Mouse (Mus musculus) liver, embryonic 16.5 days (tissue): ENCODE data around the gene Stard3. TPM values are rescaled to one million over a fixed set of nuclear protein-coding genes. Genes with fewer than 3 reads are reported as not detected.

ENCODE experiments used
- ATAC-seq: fragments of 200-750 bp; cut with Nextera tagmentation; 2 replicates; pipeline ENCODE4 v1.8.0; 2017; ENCODE audit warnings: low read depth, mild to moderate bottlenecking, moderate number of reproducible peaks, moderate library complexity
- H3K27ac ChIP-seq: fragments of 300-500 bp; sonication (generic); 2 replicates; pipeline ENCODE4 v1.5.1; 2014; ENCODE audit warnings: mild to moderate bottlenecking, low read length
- H3K27me3 ChIP-seq: fragments of 300-500 bp; sonication (generic); 2 replicates; pipeline ENCODE4 v1.6.1; 2014; ENCODE audit warnings: low read depth, low read length, mixed read lengths; ENCODE audit not compliant: control insufficient read depth, insufficient read depth
- H3K36me3 ChIP-seq: fragments of 300-500 bp; sonication (generic); 2 replicates; pipeline ENCODE4 v1.6.1; 2014; ENCODE audit warnings: mild to moderate bottlenecking; ENCODE audit not compliant: control insufficient read depth, insufficient read depth
- H3K4me1 ChIP-seq: fragments of 300-500 bp; sonication (generic); 2 replicates; pipeline ENCODE4 v1.6.1; 2014; ENCODE audit warnings: low read depth, low read length, mixed read lengths; ENCODE audit not compliant: control insufficient read depth
- H3K4me2 ChIP-seq: fragments of 300-500 bp; sonication (generic); 2 replicates; pipeline ENCODE4 v1.6.1; 2014; ENCODE audit warnings: low read depth, low read length, mixed read lengths
- H3K4me3 ChIP-seq: fragments of 300-500 bp; sonication (generic); 2 replicates; pipeline ENCODE4 v1.5.1; 2014; ENCODE audit warnings: low read depth, mild to moderate bottlenecking, low read length
- H3K9ac ChIP-seq: fragments of 300-500 bp; sonication (generic); 2 replicates; pipeline ENCODE4 v1.6.1; 2014; ENCODE audit warnings: low read depth, low read length
- H3K9me3 ChIP-seq: fragments of 300-500 bp; sonication (generic); replicated peaks from 2 replicates; pipeline ENCODE4 v1.6.1; 2016; ENCODE audit warnings: low read length; ENCODE audit not compliant: control insufficient read depth
- WGBS: fragments of 180-500 bp; shearing (Covaris S2); extraction: QIAGEN DNeasy Blood & Tissue Kit; methylation state at CpG from one replicate; pipeline ENCODE4 v1.1.7; 2014; ENCODE audit not compliant: insufficient replicate concordance; 5-methylcytosine and 5-hydroxymethylcytosine counted together
- polyA plus RNA-seq: library from polyadenylated mRNA; unstranded; fragments of >200 nt; fragmentation: Nextera tagmentation; extraction: Ambion mirVana; gene quantifications from 2 replicates; pipeline ENCODE4 v1.2.1, GENCODE M21; 2015

Stard3 gene
- polyA plus RNA-seq, 1 experiment from 2014 or later = 17.3 TPM

DNA sequence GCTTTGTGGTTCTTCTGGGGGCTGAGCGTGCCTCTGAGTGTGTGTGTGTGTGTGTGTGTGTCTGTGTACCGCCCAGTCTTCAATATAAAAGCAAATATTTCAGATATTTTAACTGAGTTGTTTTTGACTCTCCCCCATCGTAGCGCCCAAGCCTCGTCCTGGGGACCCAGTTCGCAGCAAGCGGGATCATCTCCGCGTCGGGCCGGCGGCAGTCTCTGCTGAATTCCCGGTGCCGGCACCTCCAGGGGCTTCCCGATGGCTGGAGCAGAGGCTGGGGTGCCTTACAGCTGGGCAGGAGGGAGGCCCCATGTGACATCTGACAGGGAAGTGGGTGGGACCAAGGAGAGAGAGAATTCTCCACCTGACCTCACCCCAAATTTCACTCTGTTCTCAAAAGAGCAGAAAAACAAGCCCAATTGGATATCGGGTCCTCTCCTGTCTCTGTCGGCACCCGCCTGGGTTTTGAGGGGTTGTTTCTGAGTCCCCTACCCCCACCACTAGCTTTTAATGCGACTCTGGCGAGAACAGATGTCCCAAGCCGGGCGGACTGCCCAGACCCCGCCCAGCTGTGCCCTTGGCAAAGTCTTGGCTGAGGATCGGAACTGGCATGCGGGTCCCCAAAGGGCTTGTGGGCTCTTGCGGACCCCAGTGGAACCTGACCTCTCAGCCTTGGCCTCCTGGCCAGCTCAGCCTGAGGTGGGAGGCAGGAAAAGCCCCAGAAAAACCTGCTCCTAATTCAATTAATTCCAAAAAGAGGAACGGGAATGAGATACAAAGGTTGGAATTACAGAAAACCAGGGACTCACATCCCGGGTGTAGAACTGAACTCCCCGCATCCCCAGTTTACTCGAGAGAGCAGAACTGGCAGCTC is 37.1 kb upstream of the Stard3 start:
- no peaks in the 10 kb centered on the region for H3K4me1 ChIP-seq
- no peak overlapping the region for H3K4me2 ChIP-seq
- no peak overlapping the region for H3K9ac ChIP-seq
- ATAC-seq = no peak
- H3K9me3 ChIP-seq = no peaks in the 10 kb centered on the region
- no peak overlapping the region for H3K4me3 ChIP-seq
- WGBS = 4% methylated on average over 30 of the region's 30 CpGs
- no peaks in the 10 kb centered on the region for H3K36me3 ChIP-seq
- peaks cover 98% of the 10 kb centered on the region for H3K27me3 ChIP-seq
- no peak overlapping the region for H3K27ac ChIP-seq

GRCm38 (mm10) chr11:98321677-98322003 is 36.5 kb upstream of the Stard3 start:
- Histone ChIP-seq H3K4me1 (no peaks in the 10 kb centered on the region), H3K27ac (no peak overlapping the region), H3K9ac (no peak overlapping the region), H3K4me2 (no peak overlapping the region), H3K27me3 (peaks cover 98% of the 10 kb centered on the region), H3K36me3 (no peaks in the 10 kb centered on the region), H3K4me3 (no peak overlapping the region), H3K9me3 (no peaks in the 10 kb centered on the region)
- WGBS = 8% methylated on average over 5 of the region's 5 CpGs
- no peak for ATAC-seq

GRCm38 (mm10) chr11:98322159-98322558 is 36.0 kb upstream of the Stard3 start:
- 3% methylated on average over 1 of the region's 1 CpGs for WGBS
- H3K36me3 ChIP-seq = no peaks in the 10 kb centered on the region
- H3K4me2 ChIP-seq = no peak overlapping the region
- no peak overlapping the region for H3K4me3 ChIP-seq
- H3K9ac ChIP-seq = no peak overlapping the region
- H3K27me3 ChIP-seq = peaks cover 98% of the 10 kb centered on the region
- no peaks in the 10 kb centered on the region for H3K4me1 ChIP-seq
- no peaks in the 10 kb centered on the region for H3K9me3 ChIP-seq
- no peak overlapping the region for H3K27ac ChIP-seq
- no peak for ATAC-seq

- ATAC-seq = no peak
- no peak overlapping the region for H3K4me3 ChIP-seq
- WGBS = 4% methylated on average over 10 of the region's 10 CpGs
- H3K27ac ChIP-seq = no peak overlapping the region
- peaks cover 100% of the 10 kb centered on the region for H3K27me3 ChIP-seq
- H3K9me3 ChIP-seq = no peaks in the 10 kb centered on the region
- no peaks in the 10 kb centered on the region for H3K4me1 ChIP-seq
- no peak overlapping the region for H3K4me2 ChIP-seq
- no peaks in the 10 kb centered on the region for H3K36me3 ChIP-seq
- no peak overlapping the region for H3K9ac ChIP-seq
Measured at GRCm38 (mm10) chr11:98323136-98323866, 34.9 kb upstream of the Stard3 start.

- no peaks in the 10 kb centered on the region for H3K36me3 ChIP-seq
- no peak overlapping the region for H3K9ac ChIP-seq
- 2% methylated on average over 9 of the region's 9 CpGs for WGBS
- H3K4me1 ChIP-seq = no peaks in the 10 kb centered on the region
- peaks cover 100% of the 10 kb centered on the region for H3K27me3 ChIP-seq
- no peak overlapping the region for H3K27ac ChIP-seq
- H3K9me3 ChIP-seq = no peaks in the 10 kb centered on the region
- no peak for ATAC-seq
- no peak overlapping the region for H3K4me2 ChIP-seq
- no peak overlapping the region for H3K4me3 ChIP-seq
Measured at GRCm38 (mm10) chr11:98323933-98324332, 34.2 kb upstream of the Stard3 start.

DNA sequence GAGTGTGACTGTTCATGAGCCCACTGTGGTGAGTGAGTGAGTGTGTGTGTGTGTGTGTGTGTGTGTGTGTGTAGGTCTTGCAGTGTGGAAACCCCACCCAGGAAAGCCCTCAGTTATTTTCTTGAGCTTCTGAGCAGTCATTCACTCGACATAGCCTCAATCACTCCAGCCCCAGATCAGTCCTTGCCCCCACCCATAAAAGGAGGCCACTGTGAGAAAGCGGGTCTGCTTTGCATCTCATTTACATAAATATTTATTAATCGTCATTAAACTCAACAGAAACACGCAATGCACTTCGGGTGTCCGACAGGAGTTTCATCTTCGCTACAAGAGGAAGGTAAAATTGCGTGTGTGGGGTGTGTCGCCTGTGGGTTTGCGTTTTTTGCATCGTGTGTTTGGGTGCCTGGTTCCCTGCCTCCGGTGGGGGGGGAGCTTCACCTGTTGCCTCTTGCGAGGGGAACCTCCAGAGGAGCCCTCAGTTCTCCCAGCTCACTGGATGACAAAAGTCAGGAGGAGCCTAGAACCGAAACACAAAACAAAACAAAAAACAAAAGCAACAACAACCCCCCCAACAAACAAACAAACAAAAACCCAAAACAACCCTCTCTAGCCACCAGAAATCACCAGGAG is 32.9 kb upstream of the Stard3 start:
- no peaks in the 10 kb centered on the region for H3K4me1 ChIP-seq
- H3K27me3 ChIP-seq = peaks cover 100% of the 10 kb centered on the region
- ATAC-seq = no peak
- H3K4me2 ChIP-seq = no peak overlapping the region
- no peak overlapping the region for H3K27ac ChIP-seq
- no peaks in the 10 kb centered on the region for H3K9me3 ChIP-seq
- no peak overlapping the region for H3K9ac ChIP-seq
- no peak overlapping the region for H3K4me3 ChIP-seq
- 5% methylated on average over 14 of the region's 14 CpGs for WGBS
- H3K36me3 ChIP-seq = no peaks in the 10 kb centered on the region

GRCm38 (mm10) chr11:98325821-98326218 is 32.3 kb upstream of the Stard3 start:
- peaks cover 100% of the 10 kb centered on the region for H3K27me3 ChIP-seq
- WGBS = 5% methylated on average over 22 of the region's 22 CpGs

DNA sequence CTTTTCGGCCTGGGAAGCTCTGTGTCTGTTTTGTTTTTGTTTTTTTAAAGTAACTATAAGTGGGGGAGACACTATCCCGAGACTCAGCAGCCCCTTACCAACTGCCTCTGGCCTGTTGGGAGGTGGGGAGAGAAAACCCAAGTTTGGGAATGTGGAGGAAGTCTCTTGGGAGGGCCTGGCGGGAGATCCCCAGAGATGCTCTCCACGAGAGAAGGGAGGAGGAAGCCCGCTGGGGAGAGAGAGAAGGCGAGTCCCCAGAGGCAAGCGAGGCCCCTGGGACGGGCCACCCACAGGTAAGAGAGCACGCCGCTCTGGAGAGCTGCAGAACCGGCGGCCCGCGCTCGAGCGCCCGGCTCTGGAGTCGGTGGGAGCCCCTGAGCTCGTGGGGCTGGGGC is 31.4 kb upstream of the Stard3 start:
- no peaks in the 10 kb centered on the region for H3K9me3 ChIP-seq
- H3K4me3 ChIP-seq = no peak overlapping the region
- H3K9ac ChIP-seq = no peak overlapping the region
- H3K27ac ChIP-seq = no peak overlapping the region
- no peak for ATAC-seq
- H3K27me3 ChIP-seq = peaks cover 100% of the 10 kb centered on the region
- H3K36me3 ChIP-seq = no peaks in the 10 kb centered on the region
- 1% methylated on average over 19 of the region's 19 CpGs for WGBS
- no peak overlapping the region for H3K4me2 ChIP-seq
- no peaks in the 10 kb centered on the region for H3K4me1 ChIP-seq

More at GRCm38 (mm10) chr11:98325821-98326218, 32.3 kb upstream of the Stard3 start:
- no peak for ATAC-seq
- no peak overlapping the region for H3K4me2 ChIP-seq
- H3K4me1 ChIP-seq = no peaks in the 10 kb centered on the region
- H3K4me3 ChIP-seq = no peak overlapping the region
- no peak overlapping the region for H3K9ac ChIP-seq
- H3K36me3 ChIP-seq = no peaks in the 10 kb centered on the region
- H3K27ac ChIP-seq = no peak overlapping the region
- H3K9me3 ChIP-seq = no peaks in the 10 kb centered on the region
